Mouse (Mus musculus) CD8-positive naive resting alpha-beta T cell, adult 2 months (primary cell): ENCODE data around the gene Tle6.

Source experiments
- DNase-seq, 2 experiments: peaks; one replicate each; pipeline ENCODE4 v3.0.0; 2022; ENCODE audit warnings: low read depth in 2 of 2, low spot score in 2 of 2

Gene Tle6

GRCm38 (mm10) chr10:81595599-81595998 is 5.3 kb downstream of the Tle6 start:
- no peak for DNase-seq

GRCm38 (mm10) chr10:81593935-81594334 is 6.9 kb downstream of the Tle6 start:
- no peak for DNase-seq

- no peak for DNase-seq
Observed at GRCm38 (mm10) chr10:81593223-81593622, 7.7 kb downstream of the Tle6 start.

- no peak for DNase-seq
Observed at GRCm38 (mm10) chr10:81592631-81593030, 8.2 kb downstream of the Tle6 start.

GRCm38 (mm10) chr10:81591846-81592245 is 9.0 kb downstream of the Tle6 start:
- no peak for DNase-seq

- no peak for DNase-seq
Observed at GRCm38 (mm10) chr10:81588739-81589138, 12.1 kb downstream of the Tle6 start.

GRCm38 (mm10) chr10:81583347-81583746 is 17.5 kb downstream of the Tle6 start:
- DNase-seq = no peak

- no peak for DNase-seq
Observed at GRCm38 (mm10) chr10:81580441-81581070, 20.3 kb downstream of the Tle6 start.

GRCm38 (mm10) chr10:81579967-81580366 is 20.9 kb downstream of the Tle6 start:
- DNase-seq = no peak

GRCm38 (mm10) chr10:81575695-81576094 is 25.2 kb downstream of the Tle6 start:
- peak in 1 of 2 experiments; percentile 25 for DNase-seq

GRCm38 (mm10) chr10:81575208-81575631 is 25.7 kb downstream of the Tle6 start:
- DNase-seq = no peak

GRCm38 (mm10) chr10:81574081-81575056 is 26.5 kb downstream of the Tle6 start, which contains the start of gene Tle2:
Tle2 (plus strand) TSS chr10:81574561.
- DNase-seq = no peak

GRCm38 (mm10) chr10:81572975-81573374 is 27.9 kb downstream of the Tle6 start:
- DNase-seq = no peak

GRCm38 (mm10) chr10:81572133-81572671 is 28.7 kb downstream of the Tle6 start:
- no peak for DNase-seq

GRCm38 (mm10) chr10:81571501-81571876 is 29.4 kb downstream of the Tle6 start:
- peak; percentile 81 to 82 for DNase-seq

- DNase-seq = peak; percentile 51 to 58
Observed at GRCm38 (mm10) chr10:81570831-81571500, 29.9 kb downstream of the Tle6 start.

GRCm38 (mm10) chr10:81570238-81570800 is 30.6 kb downstream of the Tle6 start:
- no peak for DNase-seq

GRCm38 (mm10) chr10:81569507-81570237 is 31.2 kb downstream of the Tle6 start:
- DNase-seq = no peak

- no peak for DNase-seq
Observed at GRCm38 (mm10) chr10:81568381-81569191, 32.3 kb downstream of the Tle6 start.
